Mouse (Mus musculus) limb, embryonic 14.5 days (tissue): ENCODE results near the gene Cd151. TPM values are rescaled to one million over a fixed set of nuclear protein-coding genes. Genes with fewer than 3 reads are reported as not detected.

ENCODE experiments used
- ATAC-seq: fragments of 200-750 bp; cut with Nextera tagmentation; 2 replicates; pipeline ENCODE4 v1.8.0; 2017; ENCODE audit warnings: low read depth, moderate number of reproducible peaks, moderate TSS enrichment; ENCODE audit not compliant: low FRiP score
- DNase-seq: peaks from one replicate; pipeline ENCODE4 v3.0.0-alpha.2; 2015; ENCODE audit warnings: low spot score
- H3K27ac ChIP-seq: fragments of 300-500 bp; sonication (generic); replicated peaks from 2 replicates; pipeline ENCODE4 v1.5.1; 2014; ENCODE audit warnings: low read depth, mild to moderate bottlenecking, low read length, moderate library complexity, mixed read lengths
- H3K27me3 ChIP-seq: fragments of 300-500 bp; sonication (generic); 2 replicates; pipeline ENCODE4 v1.6.1; 2014; ENCODE audit warnings: low read length, mixed read lengths; ENCODE audit not compliant: control insufficient read depth, insufficient read depth
- H3K36me3 ChIP-seq: fragments of 300-500 bp; sonication (generic); 2 replicates; pipeline ENCODE4 v1.6.1; 2014; ENCODE audit warnings: mild to moderate bottlenecking, low read length, moderate library complexity, mixed read lengths; ENCODE audit not compliant: control insufficient read depth, insufficient read depth
- H3K4me1 ChIP-seq: fragments of 300-500 bp; sonication (generic); 2 replicates; pipeline ENCODE4 v1.6.1; 2014; ENCODE audit warnings: antibody characterized with exemption, low read length, mixed read lengths; ENCODE audit not compliant: control insufficient read depth, insufficient read depth
- H3K4me2 ChIP-seq: fragments of 300-500 bp; sonication (generic); replicated peaks from 2 replicates; pipeline ENCODE4 v1.6.1; 2014; ENCODE audit warnings: low read depth, mild to moderate bottlenecking, low read length, moderate library complexity; ENCODE audit not compliant: severe bottlenecking
- H3K4me3 ChIP-seq: fragments of 300-500 bp; sonication (generic); replicated peaks from 2 replicates; pipeline ENCODE4 v1.5.1; 2014; ENCODE audit warnings: low read length
- H3K9ac ChIP-seq: fragments of 300-500 bp; sonication (generic); 2 replicates; pipeline ENCODE4 v1.6.1; 2014; ENCODE audit warnings: mild to moderate bottlenecking, low read depth, low read length, moderate library complexity; ENCODE audit not compliant: severe bottlenecking
- H3K9me3 ChIP-seq: fragments of 300-500 bp; sonication (generic); 2 replicates; pipeline ENCODE4 v1.6.1; 2016; ENCODE audit warnings: low read length; ENCODE audit not compliant: control insufficient read depth
- POLR2A ChIP-seq: fragments of 200-500 bp; IDR thresholded peaks from 2 replicates; pipeline ENCODE4 v1.8.0; 2012; ENCODE audit warnings: inconsistent platforms, mild to moderate bottlenecking, moderate library complexity, borderline replicate concordance; ENCODE audit not compliant: insufficient read depth, insufficient read length; ENCODE audit errors: extremely low read depth
- WGBS: fragments of 180-500 bp; shearing (Covaris S2); extraction: QIAGEN DNeasy Blood & Tissue Kit; methylation state at CpG from one replicate; pipeline ENCODE4 v1.1.7; 2014; 5-methylcytosine and 5-hydroxymethylcytosine counted together
- polyA plus RNA-seq, 2 experiments: library from polyadenylated mRNA; depleted of rRNA in 1 of 2; stranded (reverse) in 1 of 2; unstranded in 1 of 2; fragments of >200 nt; fragmentation: Nextera tagmentation in 1 of 2; extraction: Ambion mirVana in 1 of 2; gene quantifications; 2 replicates each; pipeline versions ENCODE4 v1.2.1 to v1.2.3; 2012 to 2014

The Cd151 gene
- polyA plus RNA-seq, 2 experiments = 44.4 to 100 TPM

DNA sequence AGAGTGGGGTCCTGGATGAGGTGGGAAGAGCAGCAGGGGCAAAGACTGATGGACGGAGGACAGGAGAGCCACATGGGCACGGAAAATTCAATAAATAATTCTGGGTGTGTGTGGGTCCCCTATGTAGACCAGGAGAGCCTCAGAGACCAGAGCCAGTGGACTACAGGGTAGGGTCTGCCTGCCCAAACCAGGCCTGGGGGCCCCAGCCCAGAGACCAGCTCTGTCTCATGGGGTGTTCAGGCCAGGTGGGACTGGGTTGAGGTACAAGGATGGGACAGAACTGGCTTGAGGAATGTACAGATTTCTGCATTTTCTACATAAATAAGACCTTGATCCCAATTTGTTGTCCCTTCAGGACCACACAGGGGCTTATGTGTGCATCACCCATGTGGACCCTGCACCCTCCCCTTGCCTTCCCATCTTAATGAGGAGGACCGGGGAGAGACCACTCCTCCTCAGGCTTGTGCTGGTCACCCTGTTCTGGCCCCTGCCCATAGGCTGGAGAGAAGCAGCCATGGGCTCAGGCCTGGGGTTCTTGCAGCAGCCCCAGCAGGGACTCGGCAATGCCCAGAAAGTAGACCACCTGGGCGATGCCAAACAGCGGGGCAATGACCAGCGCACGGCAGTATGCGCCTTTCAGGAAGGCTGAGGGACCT, 36.5 kb upstream of the Cd151 start:
- no peak for DNase-seq
- H3K36me3 ChIP-seq = peaks cover 39% of the 10 kb centered on the region
- H3K4me1 ChIP-seq = peaks cover 22% of the 10 kb centered on the region
- TF ChIP-seq POLR2A = no peak
- ATAC-seq = no peak
- no peak overlapping the region for H3K4me3 ChIP-seq
- H3K27me3 ChIP-seq = no peaks in the 10 kb centered on the region
- no peak overlapping the region for H3K27ac ChIP-seq
- H3K4me2 ChIP-seq = no peak overlapping the region
- 92% methylated on average over 9 of the region's 9 CpGs for WGBS
- no peak overlapping the region for H3K9ac ChIP-seq
- H3K9me3 ChIP-seq = no peaks in the 10 kb centered on the region

GRCm38 (mm10) chr7:141431434-141432185, 35.6 kb upstream of the Cd151 start:
- Histone ChIP-seq H3K4me2 (no peak overlapping the region), H3K9ac (no peak overlapping the region), H3K4me1 (peaks cover 28% of the 10 kb centered on the region), H3K36me3 (peaks cover 39% of the 10 kb centered on the region), H3K27ac (no peak overlapping the region), H3K4me3 (no peak overlapping the region), H3K9me3 (no peaks in the 10 kb centered on the region), H3K27me3 (no peaks in the 10 kb centered on the region)
- 94% methylated on average over 14 of the region's 19 CpGs for WGBS
- DNase-seq (no peak), ATAC-seq (no peak)
- no peak for TF ChIP-seq POLR2A

- no peaks in the 10 kb centered on the region for H3K9me3 ChIP-seq
- no peak for ATAC-seq
- H3K27ac ChIP-seq = no peak overlapping the region
- peaks cover 39% of the 10 kb centered on the region for H3K36me3 ChIP-seq
- TF ChIP-seq POLR2A = no peak
- DNase-seq = no peak
- WGBS = 70% methylated on average over 8 of the region's 8 CpGs
- no peaks in the 10 kb centered on the region for H3K27me3 ChIP-seq
- H3K4me1 ChIP-seq = peaks cover 32% of the 10 kb centered on the region
- no peak overlapping the region for H3K9ac ChIP-seq
- H3K4me2 ChIP-seq = no peak overlapping the region
- no peak overlapping the region for H3K4me3 ChIP-seq
Measured at GRCm38 (mm10) chr7:141432186-141432611, 35.0 kb upstream of the Cd151 start.

DNA sequence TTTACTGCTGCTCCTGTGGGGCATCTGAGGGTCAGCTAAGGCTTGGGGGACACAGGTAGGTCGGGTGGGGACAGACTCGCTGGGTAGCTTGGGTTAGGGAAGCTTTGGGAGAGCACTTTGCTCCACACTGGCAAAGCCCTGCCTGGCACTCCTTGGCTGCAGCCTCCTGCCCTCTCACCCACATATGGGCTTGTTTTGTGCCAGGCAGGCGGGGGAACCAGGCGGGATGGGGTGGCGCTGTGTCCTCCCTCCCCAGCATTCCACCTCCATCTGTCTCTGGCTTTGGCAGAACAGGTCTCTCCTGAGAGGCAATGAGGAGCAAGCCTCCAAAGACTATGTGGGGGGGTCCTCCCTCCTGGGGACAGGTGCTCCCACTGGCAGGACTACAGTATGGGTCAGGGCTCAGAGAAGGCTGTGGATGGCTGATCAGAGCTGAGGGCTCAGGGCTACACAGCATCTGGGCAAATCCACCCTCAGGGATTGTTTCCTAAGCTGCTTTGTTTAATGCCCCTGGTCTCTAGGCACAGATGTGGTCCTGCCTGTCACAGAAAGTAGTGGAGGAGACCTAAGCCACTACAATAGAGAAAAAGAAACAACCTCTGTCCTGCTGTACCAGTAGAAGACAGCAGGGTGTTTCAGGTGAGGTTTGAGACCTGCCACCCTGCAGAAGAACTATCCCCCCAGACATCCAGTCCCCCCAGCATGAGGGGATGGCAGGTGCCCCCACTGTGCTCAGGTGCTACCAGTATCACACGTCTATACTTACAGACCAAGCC, 34.3 kb upstream of the Cd151 start:
- Histone ChIP-seq H3K4me1 (peaks cover 32% of the 10 kb centered on the region), H3K4me3 (no peak overlapping the region), H3K36me3 (peaks cover 39% of the 10 kb centered on the region), H3K27me3 (no peaks in the 10 kb centered on the region), H3K27ac (no peak overlapping the region), H3K9me3 (no peaks in the 10 kb centered on the region), H3K9ac (no peak overlapping the region), H3K4me2 (no peak overlapping the region)
- ATAC-seq = no peak
- TF ChIP-seq POLR2A = no peak
- 93% methylated on average over 6 of the region's 6 CpGs for WGBS
- no peak for DNase-seq
